Mouse (Mus musculus) stomach, postnatal 0 days (tissue): ENCODE measurements around the gene Lrmda.

ENCODE experiments used
- CTCF ChIP-seq: IDR thresholded peaks from 2 replicates; pipeline ENCODE4 v1.5.1; 2016; ENCODE audit warnings: antibody characterized with exemption, low read depth, mild to moderate bottlenecking, moderate library complexity
- EP300 ChIP-seq: optimal IDR thresholded peaks from 2 replicates; pipeline ENCODE3; 2016; ENCODE audit warnings: antibody characterized with exemption

DNA sequence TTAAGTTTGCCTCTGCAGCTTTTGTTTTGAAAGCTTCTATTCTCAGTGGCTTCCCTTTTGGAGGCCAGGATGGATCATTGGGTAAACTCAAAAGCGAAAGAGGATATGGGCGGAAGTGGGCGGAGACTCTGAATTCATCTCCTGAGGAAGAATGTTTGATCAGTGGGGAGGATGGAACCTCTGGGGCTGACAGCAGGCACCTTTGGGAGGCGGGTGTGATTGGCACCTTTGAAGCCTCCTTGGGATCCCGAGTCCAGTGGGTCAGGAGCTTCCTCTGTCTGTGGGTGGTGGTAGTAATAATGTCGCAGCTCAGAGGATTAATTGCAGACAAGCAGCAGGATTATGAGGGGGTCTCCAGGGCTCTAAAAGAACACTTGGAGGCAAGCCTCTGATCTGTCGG is 793.9 kb downstream of the Lrmda start:
- no peak for TF ChIP-seq CTCF
- no peak for TF ChIP-seq EP300
